Mouse (Mus musculus) gastrocnemius, postnatal 36 days (tissue): ENCODE results near the gene Atp7b. TPM values are rescaled to one million over a fixed set of nuclear protein-coding genes. Genes with fewer than 3 reads are reported as not detected.

Experiments used
- total RNA-seq, 2 experiments: library from RNA; stranded (reverse); gene quantifications; 2 replicates each; pipeline ENCODE4 v1.2.3; 2021

The Atp7b gene
- total RNA-seq, 2 experiments from 2014 or later = 0.05 TPM; not detected in 1

Other genes with a start within 250 kb of the Atp7b start
- gene Defb50, start 236.8 kb downstream of the Atp7b start, total RNA-seq = not detected
- gene Defb2, start 220.4 kb downstream of the Atp7b start, total RNA-seq = not detected
- not detected for gene Defb10, start 201.4 kb downstream of the Atp7b start, total RNA-seq
- not detected for gene Defb9, start 174.9 kb downstream of the Atp7b start, total RNA-seq
- gene Defb11, start 153.9 kb downstream of the Atp7b start, total RNA-seq = not detected
- not detected for gene Defb15, start 127.6 kb downstream of the Atp7b start, total RNA-seq
- not detected for gene Defb35, start 122.0 kb downstream of the Atp7b start, total RNA-seq
- gene Defb13, start 113.5 kb downstream of the Atp7b start, total RNA-seq = not detected
- not detected for gene Fam90a1a, start 101.6 kb downstream of the Atp7b start, total RNA-seq
- not detected for gene Ccdc70, start 90.5 kb downstream of the Atp7b start, total RNA-seq
- 1 to 10 TPM; 4.9 to 6.6 TPM for gene Alg11, start 416 bp upstream of the Atp7b start, total RNA-seq
- gene Nek5, start 64.7 kb upstream of the Atp7b start, total RNA-seq = under 1 TPM; 0.13 to 0.30 TPM
- gene Nek3, start 106.1 kb upstream of the Atp7b start, total RNA-seq = 1 to 10 TPM; 2.3 to 3.3 TPM
- under 1 TPM; 0.52 to 0.64 TPM for gene Ckap2, start 125.5 kb upstream of the Atp7b start, total RNA-seq
- gene Vps36, start 132.5 kb upstream of the Atp7b start, total RNA-seq = 10 to 100 TPM; 27.2 to 31.3 TPM
- gene Thsd1, start 167.0 kb upstream of the Atp7b start, total RNA-seq = 1 to 10 TPM; 1.5 to 1.7 TPM
- not detected for gene Tpte, start 223.1 kb upstream of the Atp7b start, total RNA-seq